10 mouse cellular contexts compared by ENCODE assay signal in the genomic region with DNA sequence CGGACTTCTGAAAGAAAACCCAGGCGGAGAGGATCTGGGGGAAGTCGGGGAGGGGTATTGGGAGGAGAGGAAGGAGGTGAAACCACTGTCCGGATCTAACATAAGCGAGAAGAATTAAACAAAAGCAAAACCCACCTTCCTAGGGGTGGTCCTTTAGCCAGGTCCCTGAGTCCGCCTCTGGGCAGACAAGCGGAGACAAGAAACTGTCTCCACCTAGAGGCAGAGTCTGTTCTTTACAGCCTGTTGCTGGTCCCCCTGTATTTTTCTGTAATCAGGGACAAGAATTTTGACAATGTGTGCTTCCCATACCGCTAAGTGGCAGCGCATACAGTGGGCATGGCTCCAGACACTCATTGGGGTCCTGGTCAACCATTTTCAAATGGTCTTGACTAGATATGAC. TPM values are rescaled to one million over a fixed set of nuclear protein-coding genes. Genes with fewer than 3 reads are reported as not detected.
A peak's percentile ranks its signal among the peaks of the same experiment; 100 is the strongest.
DNase-seq lines count a peak whose midpoint lies in the region; ATAC-seq and TF ChIP-seq lines count a peak whose summit lies in the region.
"Had no signal": no experiment of that assay in that cellular context is flagged by ENCODE, and none has a peak within 500 bp of the region (broad histone marks: within the 10 kb centered on the region; RNA-seq: fewer than 3 reads in every experiment).

No protein-coding gene starts in this region.

- DNase-seq in cerebellum, postnatal 14 days, result peak; percentile 34 to 37
- no peak for DNase-seq in cerebellum, adult 11-12 months
- DNase-seq in spleen, adult 2 months (ENCODE audit: low read depth in 1 of 2, low spot score in 2 of 2), result peak in 1 of 2 experiments; percentile 19
- no peak for DNase-seq in spleen, adult 12 weeks (ENCODE audit: low spot score)
- DNase-seq in cerebellum, adult 8-10 months, result no peak
- no peak for DNase-seq in forebrain, postnatal 0 days

- no peak overlapping the region for H3K27ac ChIP-seq in spleen, adult 2 months (ENCODE audit: insufficient read depth, low read length)
- H3K27ac ChIP-seq in kidney, embryonic 14.5 days (ENCODE audit: low read depth, low read length), result no peak overlapping the region
- no peak overlapping the region for H3K27ac ChIP-seq in forebrain, postnatal 0 days (ENCODE audit: low read depth, low read length)
- H3K27ac ChIP-seq: hindbrain, embryonic 15.5 days; neural tube, embryonic 12.5 days had no signal

- H3K4me3 ChIP-seq in spleen, adult 2 months (ENCODE audit: extremely low read depth, insufficient read depth, insufficient read length), result no peak overlapping the region
- no peak overlapping the region for H3K4me3 ChIP-seq in kidney, embryonic 14.5 days (ENCODE audit: low read length)
- H3K4me3 ChIP-seq in forebrain, postnatal 0 days (ENCODE audit: low read depth, low read length), result no peak overlapping the region
- H3K4me3 ChIP-seq: hindbrain, embryonic 15.5 days; neural tube, embryonic 12.5 days had no signal

- H3K4me1 ChIP-seq in spleen, adult 2 months (ENCODE audit: control insufficient read depth, insufficient read depth, insufficient read length), result no peaks in the 10 kb centered on the region
- no peaks in the 10 kb centered on the region for H3K4me1 ChIP-seq in kidney, embryonic 14.5 days (ENCODE audit: control insufficient read depth, insufficient read depth, low read length)
- no peaks in the 10 kb centered on the region for H3K4me1 ChIP-seq in forebrain, postnatal 0 days (ENCODE audit: insufficient read depth)
- H3K4me1 ChIP-seq: hindbrain, embryonic 15.5 days; neural tube, embryonic 12.5 days had no signal

- ATAC-seq in kidney, embryonic 14.5 days (ENCODE audit: low FRiP score, low TSS enrichment), result peak; percentile 57; the same call in 1 of the 2 replicates
- ATAC-seq in neutrophil, adult 5-6 weeks (ENCODE audit: extremely low read depth, insufficient number of reproducible peaks, low FRiP score, poor library complexity, severe bottlenecking), result peak; percentile 56; the same call in 1 of the 2 replicates
- no peak for ATAC-seq in forebrain, postnatal 0 days

- H3K36me3 ChIP-seq in spleen, adult 2 months (ENCODE audit: control insufficient read depth, insufficient read depth, low read length), result no peaks in the 10 kb centered on the region
- no peaks in the 10 kb centered on the region for H3K36me3 ChIP-seq in kidney, embryonic 14.5 days (ENCODE audit: control insufficient read depth, insufficient read depth, low read length)
- H3K36me3 ChIP-seq in forebrain, postnatal 0 days (ENCODE audit: insufficient read depth), result no peaks in the 10 kb centered on the region
- H3K36me3 ChIP-seq: hindbrain, embryonic 15.5 days; neural tube, embryonic 12.5 days had no signal

- TF ChIP-seq POLR2A in spleen, adult 2 months (IDR thresholded peaks at IDR 0.05; ENCODE audit: low read depth, low read length), result no peak

- peak; percentile 29; the same call in 1 of the 2 replicates for TF ChIP-seq CTCF in spleen, adult 2 months (IDR thresholded peaks at IDR 0.05; ENCODE audit: extremely low read depth, insufficient read depth, insufficient read length, insufficient replicate concordance)
- no peak for TF ChIP-seq CTCF in forebrain, postnatal 0 days (IDR thresholded peaks at IDR 0.05; ENCODE audit: low read depth)

- 32% methylated on average over 9 of the region's 9 CpGs for WGBS in spleen, adult 2 months
- 46% methylated on average over 9 of the region's 9 CpGs for WGBS in kidney, embryonic 14.5 days
- 56% methylated on average over 9 of the region's 9 CpGs for WGBS in forebrain, postnatal 0 days

- no peaks in the 10 kb centered on the region for H3K9me3 ChIP-seq in kidney, embryonic 14.5 days (ENCODE audit: control insufficient read depth, low read length)
- H3K9me3 ChIP-seq in forebrain, postnatal 0 days (ENCODE audit: low read length), result no peaks in the 10 kb centered on the region
- H3K9me3 ChIP-seq: hindbrain, embryonic 15.5 days; neural tube, embryonic 12.5 days had no signal

- H3K4me2 ChIP-seq in kidney, embryonic 14.5 days (replicated peaks; ENCODE audit: low read depth, low read length), result no peak overlapping the region
- H3K4me2 ChIP-seq in forebrain, postnatal 0 days (ENCODE audit: low read depth), result no peak overlapping the region
- H3K4me2 ChIP-seq: hindbrain, embryonic 15.5 days; neural tube, embryonic 12.5 days had no signal

- no peak overlapping the region for H3K9ac ChIP-seq in kidney, embryonic 14.5 days (ENCODE audit: low read depth, low read length)
- H3K9ac ChIP-seq in forebrain, postnatal 0 days, result no peak overlapping the region
- H3K9ac ChIP-seq: hindbrain, embryonic 15.5 days; neural tube, embryonic 12.5 days had no signal

- H3K27me3 ChIP-seq in spleen, adult 2 months (ENCODE audit: control insufficient read depth, insufficient read depth, low read length), result no peaks in the 10 kb centered on the region
- no peaks in the 10 kb centered on the region for H3K27me3 ChIP-seq in kidney, embryonic 14.5 days (ENCODE audit: control insufficient read depth, insufficient read depth, low read length)
- no peaks in the 10 kb centered on the region for H3K27me3 ChIP-seq in forebrain, postnatal 0 days (ENCODE audit: insufficient read depth, low read length)
- H3K27me3 ChIP-seq: hindbrain, embryonic 15.5 days; neural tube, embryonic 12.5 days had no signal

RNA-seq across cellular contexts. Expression of gene Dppa3, which starts 7.2 kb away (rescaled TPM):
- not detected in 2 replicates for polyA plus RNA-seq in spleen, adult 2 months (2012; rRNA removed)
- not detected in 2 replicates for polyA plus RNA-seq in kidney, embryonic 14.5 days (2014; fragmentation: Nextera tagmentation; extraction: Ambion mirVana)
- not detected in 2 replicates for total RNA-seq in neutrophil, adult 5-6 weeks (2017)
- not detected in 2 replicates for total RNA-seq in forebrain, postnatal 0 days (2014; rRNA removed)
- polyA plus RNA-seq in forebrain, postnatal 0 days (2015; fragmentation: Nextera tagmentation; extraction: Ambion mirVana), result not detected in 2 replicates
- polyA plus RNA-seq: hindbrain, embryonic 15.5 days; neural tube, embryonic 12.5 days had no signal

RNA-seq across cellular contexts. Expression of gene Gdf3, which starts 23.5 kb away (rescaled TPM):
- 0.49 and 0.60 TPM in 2 replicates for polyA plus RNA-seq in spleen, adult 2 months (2012; rRNA removed)
- not detected in 2 replicates for polyA plus RNA-seq in kidney, embryonic 14.5 days (2014; fragmentation: Nextera tagmentation; extraction: Ambion mirVana)
- total RNA-seq in neutrophil, adult 5-6 weeks (2017), result 0.23 and 0.25 TPM in 2 replicates
- total RNA-seq in forebrain, postnatal 0 days (2014; rRNA removed), result not detected in 2 replicates
- polyA plus RNA-seq in forebrain, postnatal 0 days (2015; fragmentation: Nextera tagmentation; extraction: Ambion mirVana), result not detected in 2 replicates
- polyA plus RNA-seq: neural tube, embryonic 12.5 days had no signal

RNA-seq across cellular contexts. Expression of gene Apobec1, which starts 31.2 kb away (rescaled TPM):
- 44.0 and 60.3 TPM in 2 replicates for polyA plus RNA-seq in spleen, adult 2 months (2012; rRNA removed)
- polyA plus RNA-seq in kidney, embryonic 14.5 days (2014; fragmentation: Nextera tagmentation; extraction: Ambion mirVana), result 1.3 and 2.7 TPM in 2 replicates
- 115 and 128 TPM in 2 replicates for total RNA-seq in neutrophil, adult 5-6 weeks (2017)
- total RNA-seq in forebrain, postnatal 0 days (2014; rRNA removed), result 1.2 and 2.0 TPM in 2 replicates
- 2.3 and 2.4 TPM in 2 replicates for polyA plus RNA-seq in forebrain, postnatal 0 days (2015; fragmentation: Nextera tagmentation; extraction: Ambion mirVana)

Comparison
In these comparisons a context has a peak if more than half of its experiments do, and no peak if none do; other contexts are left out.
1. DNase-seq: peak in cerebellum, postnatal 14 days (2 of 2); none in cerebellum, adult 11-12 months (single experiment), spleen, adult 12 weeks (single experiment), cerebellum, adult 8-10 months (single experiment) and forebrain, postnatal 0 days (single experiment).
2. RNA of gene Apobec1, which starts 31.2 kb away (polyA plus RNA-seq): 44.0 to 60.3 TPM in spleen, adult 2 months; 1.3 to 2.7 TPM in kidney, embryonic 14.5 days and 2.3 to 2.4 TPM in forebrain, postnatal 0 days; every median in the first group is over 10 times any median in the second.